In the genomic region with DNA sequence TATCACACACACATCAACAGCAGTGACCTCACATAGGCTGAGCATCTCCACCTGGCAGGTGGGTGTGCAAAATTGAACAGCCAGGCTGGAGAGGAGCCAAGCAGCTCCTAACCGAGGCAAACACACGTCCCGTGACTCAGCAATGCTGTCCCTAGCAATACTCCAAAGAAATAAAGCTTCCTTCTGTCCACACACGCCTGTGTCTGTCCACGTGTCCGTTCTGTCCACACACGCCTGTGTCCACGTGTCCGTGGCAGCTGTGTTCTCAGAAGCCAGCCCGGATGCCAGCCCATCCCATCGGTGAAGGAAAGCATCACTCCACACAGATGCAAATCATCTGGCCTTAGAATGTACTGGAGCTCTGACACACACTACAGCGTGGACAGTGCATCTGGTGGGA, we compare ENCODE assay signal across 24 mouse cellular contexts. TPM values are rescaled to one million over a fixed set of nuclear protein-coding genes. Genes with fewer than 3 reads are reported as not detected.
DNase-seq lines count a peak whose midpoint lies in the region; ATAC-seq lines count a peak whose summit lies in the region.
"Had no signal": no experiment of that assay in that cellular context is flagged by ENCODE, and none has a peak within 500 bp of the region (broad histone marks: within the 10 kb centered on the region; RNA-seq: fewer than 3 reads in every experiment).

No protein-coding gene starts in this region.

- ATAC-seq in frontal cortex, adult (ENCODE audit: low TSS enrichment) = 0 out of 2 replicates have a peak, but pooled peaks have one; percentile 23
- no peak for ATAC-seq in hindbrain, embryonic 14.5 days (ENCODE audit: low FRiP score)
- no peak for ATAC-seq in midbrain, embryonic 14.5 days (ENCODE audit: low FRiP score, low TSS enrichment)
- ATAC-seq: hindbrain, embryonic 16.5 days; intestine, postnatal 0 days; midbrain, embryonic 13.5 days had no signal

- H3K4me3 ChIP-seq in hindbrain, embryonic 14.5 days (replicated peaks; ENCODE audit: low read length) = no peak overlapping the region
- H3K4me3 ChIP-seq in midbrain, embryonic 14.5 days (replicated peaks; ENCODE audit: low read depth, low read length) = no peak overlapping the region
- H3K4me3 ChIP-seq: embryonic facial prominence, embryonic 10.5 days; heart, embryonic 13.5 days; lung, embryonic 15.5 days; midbrain, embryonic 13.5 days; neural tube, embryonic 15.5 days had no signal

- H3K36me3 ChIP-seq in hindbrain, embryonic 14.5 days (replicated peaks; ENCODE audit: control insufficient read depth, insufficient read depth) = peaks cover 30% of the 10 kb centered on the region
- peaks cover 28% of the 10 kb centered on the region for H3K36me3 ChIP-seq in midbrain, embryonic 14.5 days (ENCODE audit: control insufficient read depth, insufficient read depth, low read length)

- H3K9ac ChIP-seq in hindbrain, embryonic 14.5 days = no peak overlapping the region
- H3K9ac ChIP-seq in midbrain, embryonic 14.5 days (replicated peaks; ENCODE audit: low read length) = no peak overlapping the region
- H3K9ac ChIP-seq: heart, embryonic 13.5 days; lung, embryonic 15.5 days; midbrain, embryonic 13.5 days; neural tube, embryonic 15.5 days had no signal

- H3K27me3 ChIP-seq in hindbrain, embryonic 14.5 days (ENCODE audit: control insufficient read depth, insufficient read depth, low read length) = no peaks in the 10 kb centered on the region
- H3K27me3 ChIP-seq in midbrain, embryonic 14.5 days (ENCODE audit: control insufficient read depth, insufficient read depth, low read length) = no peaks in the 10 kb centered on the region
- H3K27me3 ChIP-seq: heart, embryonic 13.5 days; lung, embryonic 15.5 days; midbrain, embryonic 13.5 days; neural tube, embryonic 15.5 days had no signal

- H3K9me3 ChIP-seq in hindbrain, embryonic 14.5 days (ENCODE audit: control insufficient read depth, low read length) = no peaks in the 10 kb centered on the region
- no peaks in the 10 kb centered on the region for H3K9me3 ChIP-seq in midbrain, embryonic 14.5 days (ENCODE audit: control insufficient read depth, low read length)
- H3K9me3 ChIP-seq: embryonic facial prominence, embryonic 10.5 days; heart, embryonic 13.5 days; lung, embryonic 15.5 days; midbrain, embryonic 13.5 days; neural tube, embryonic 15.5 days had no signal

- 90% methylated on average over 12 of the region's 12 CpGs for WGBS in hindbrain, embryonic 14.5 days
- WGBS in midbrain, embryonic 14.5 days = 85% methylated on average over 12 of the region's 12 CpGs

- no peaks in the 10 kb centered on the region for H3K4me1 ChIP-seq in hindbrain, embryonic 14.5 days (replicated peaks; ENCODE audit: control insufficient read depth, insufficient read depth, low read length)
- H3K4me1 ChIP-seq in midbrain, embryonic 14.5 days (ENCODE audit: control insufficient read depth, insufficient read depth, low read length) = no peaks in the 10 kb centered on the region
- H3K4me1 ChIP-seq: embryonic facial prominence, embryonic 10.5 days; midbrain, embryonic 13.5 days; neural tube, embryonic 15.5 days had no signal

- DNase-seq in frontal cortex, postnatal 14 days (ENCODE audit: low spot score in 2 of 2) = no peak
- peak; percentile 44 for DNase-seq in lung, postnatal 25 days (ENCODE audit: low spot score)
- DNase-seq in lung, postnatal 4 days = no peak
- DNase-seq in urinary bladder, postnatal 14 days (ENCODE audit: low spot score) = peak; percentile 60
- DNase-seq in urinary bladder, postnatal 4 days (ENCODE audit: low spot score in 2 of 2) = no peak
- DNase-seq in hindbrain, embryonic 14.5 days (ENCODE audit: low spot score) = no peak
- no peak for DNase-seq in midbrain, embryonic 14.5 days
- DNase-seq: adrenal gland, adult 2 months; cerebellum, adult 8-10 months; heart, postnatal 36 days; thymus, postnatal 36 days had no signal

- no peak overlapping the region for H3K27ac ChIP-seq in hindbrain, embryonic 14.5 days
- H3K27ac ChIP-seq in midbrain, embryonic 14.5 days (replicated peaks; ENCODE audit: low read depth, low read length) = no peak overlapping the region
- H3K27ac ChIP-seq: embryonic facial prominence, embryonic 10.5 days; heart, embryonic 13.5 days; lung, embryonic 15.5 days; midbrain, embryonic 13.5 days; neural tube, embryonic 15.5 days had no signal

- H3K4me2 ChIP-seq in hindbrain, embryonic 14.5 days (replicated peaks) = no peak overlapping the region
- no peak overlapping the region for H3K4me2 ChIP-seq in midbrain, embryonic 14.5 days (ENCODE audit: low read length)
- H3K4me2 ChIP-seq: heart, embryonic 13.5 days; liver, embryonic 11.5 days; lung, embryonic 15.5 days; midbrain, embryonic 13.5 days; neural tube, embryonic 15.5 days had no signal

RNA-seq across cellular contexts. Expression of gene Ap2s1, which starts 13.8 kb away (rescaled TPM):
- polyA plus RNA-seq in hindbrain, embryonic 14.5 days (2014; fragmentation: Nextera tagmentation; extraction: Ambion mirVana) = 446 and 463 TPM in 2 replicates
- polyA plus RNA-seq in midbrain, embryonic 14.5 days (2014; fragmentation: Nextera tagmentation; extraction: Ambion mirVana) = 431 and 530 TPM in 2 replicates

RNA-seq across cellular contexts. Expression of gene Slc1a5, which starts 29.1 kb away (rescaled TPM):
- 5.9 and 6.8 TPM in 2 replicates for polyA plus RNA-seq in hindbrain, embryonic 14.5 days (2014; fragmentation: Nextera tagmentation; extraction: Ambion mirVana)
- 5.9 and 10.8 TPM in 2 replicates for polyA plus RNA-seq in midbrain, embryonic 14.5 days (2014; fragmentation: Nextera tagmentation; extraction: Ambion mirVana)

RNA-seq across cellular contexts. Expression of gene Ceacam9, which starts 30.3 kb away (rescaled TPM):
- polyA plus RNA-seq in hindbrain, embryonic 14.5 days (2014; fragmentation: Nextera tagmentation; extraction: Ambion mirVana) = 0.34 TPM in 1 of 2 replicates, not detected in the other
- 0.20 TPM in 1 of 2 replicates, not detected in the other for polyA plus RNA-seq in midbrain, embryonic 14.5 days (2014; fragmentation: Nextera tagmentation; extraction: Ambion mirVana)
- polyA plus RNA-seq: adrenal gland, adult 2 months; embryonic facial prominence, embryonic 10.5 days; forebrain, embryonic 11.5 days; heart, embryonic 13.5 days; intestine, postnatal 0 days; kidney, embryonic 16.5 days; limb, embryonic 11.5 days; liver, embryonic 11.5 days; lung, embryonic 15.5 days; midbrain, embryonic 13.5 days; small intestine, adult 2 months had no signal

Comparison
In these comparisons a context has a peak if more than half of its experiments do, and no peak if none do; other contexts are left out.
1. DNase-seq: peak in lung, postnatal 25 days (single experiment) and urinary bladder, postnatal 14 days (single experiment); none in frontal cortex, postnatal 14 days (0 of 2), lung, postnatal 4 days (0 of 2), urinary bladder, postnatal 4 days (0 of 2), hindbrain, embryonic 14.5 days (single experiment) and midbrain, embryonic 14.5 days (single experiment).